Mouse (Mus musculus): Measurements from ENCODE around the gene Tlr9.

Tlr9 gene

GRCm38 (mm10) chr9:106222261-106222851, at the start of gene Tlr9:
Gene Tlr9, plus strand, starts transcription at chr9:106222598.
- no peak for DNase-seq (ENCODE audit: low spot score)

GRCm38 (mm10) chr9:106173363-106173762, 49.0 kb upstream of the Tlr9 start:
- no peak for DNase-seq (ENCODE audit: low spot score)

GRCm38 (mm10) chr9:106175552-106176200, 46.7 kb upstream of the Tlr9 start:
- no peak for DNase-seq (ENCODE audit: low spot score)

GRCm38 (mm10) chr9:106176769-106177168, 45.6 kb upstream of the Tlr9 start:
- no peak for DNase-seq (ENCODE audit: low spot score)

- no peak for DNase-seq (ENCODE audit: low spot score)
Measured at GRCm38 (mm10) chr9:106177799-106178198, 44.6 kb upstream of the Tlr9 start.

GRCm38 (mm10) chr9:106179454-106179853, 42.9 kb upstream of the Tlr9 start:
- no peak for DNase-seq (ENCODE audit: low spot score)

- DNase-seq (ENCODE audit: low spot score), result no peak
Measured at GRCm38 (mm10) chr9:106179964-106180363, 42.4 kb upstream of the Tlr9 start.

- DNase-seq (ENCODE audit: low spot score), result no peak
Measured at GRCm38 (mm10) chr9:106182146-106182545, 40.3 kb upstream of the Tlr9 start.

- DNase-seq (ENCODE audit: low spot score), result no peak
Measured at GRCm38 (mm10) chr9:106183996-106184395, 38.4 kb upstream of the Tlr9 start.

GRCm38 (mm10) chr9:106191355-106191754, 31.0 kb upstream of the Tlr9 start:
- DNase-seq (ENCODE audit: low spot score), result no peak

GRCm38 (mm10) chr9:106192024-106192423, 30.4 kb upstream of the Tlr9 start:
- no peak for DNase-seq (ENCODE audit: low spot score)

GRCm38 (mm10) chr9:106192998-106193397, 29.4 kb upstream of the Tlr9 start:
- no peak for DNase-seq (ENCODE audit: low spot score)

- no peak for DNase-seq (ENCODE audit: low spot score)
Measured at GRCm38 (mm10) chr9:106193930-106194807, 28.2 kb upstream of the Tlr9 start.

GRCm38 (mm10) chr9:106195693-106196092, 26.7 kb upstream of the Tlr9 start:
- DNase-seq (ENCODE audit: low spot score), result no peak

GRCm38 (mm10) chr9:106197081-106197713, 25.2 kb upstream of the Tlr9 start:
- no peak for DNase-seq (ENCODE audit: low spot score)

- DNase-seq (ENCODE audit: low spot score), result no peak
Measured at GRCm38 (mm10) chr9:106197732-106198131, 24.7 kb upstream of the Tlr9 start.

- DNase-seq (ENCODE audit: low spot score), result peak; percentile 66
Measured at GRCm38 (mm10) chr9:106198962-106199458, 23.4 kb upstream of the Tlr9 start.

- DNase-seq (ENCODE audit: low spot score), result no peak
Measured at GRCm38 (mm10) chr9:106199535-106200272, 22.7 kb upstream of the Tlr9 start, which contains the start of gene Ppm1m. Gene Ppm1m, minus strand, starts transcription at chr9:106199746.

- no peak for DNase-seq (ENCODE audit: low spot score)
Measured at GRCm38 (mm10) chr9:106201895-106202294, 20.5 kb upstream of the Tlr9 start.

- peak; percentile 95 for DNase-seq (ENCODE audit: low spot score)
Measured at GRCm38 (mm10) chr9:106202819-106203636, 19.4 kb upstream of the Tlr9 start, which contains the start of gene Twf2. Gene Twf2, plus strand, starts transcription at chr9:106203108.

Data from ovary, postnatal 14 days (tissue).